Mouse (Mus musculus) small intestine, adult 2 months (tissue): Measurements from ENCODE around the gene Slc2a4.

Experiments used
- CTCF ChIP-seq: fragments of 200-500 bp; IDR thresholded peaks from 2 replicates; pipeline ENCODE4 v1.5.1; 2012; ENCODE audit warnings: low read depth, mild to moderate bottlenecking, control low read depth, inconsistent platforms, low read length, moderate library complexity, mixed read lengths; ENCODE audit not compliant: insufficient replicate concordance, insufficient read length; ENCODE audit errors: extremely low read depth
- POLR2A ChIP-seq: fragments of 200-500 bp; IDR thresholded peaks from 2 replicates; pipeline ENCODE4 v1.6.1; 2012; ENCODE audit warnings: low read depth, mild to moderate bottlenecking, control low read depth, inconsistent platforms, low read length, moderate library complexity

DNA sequence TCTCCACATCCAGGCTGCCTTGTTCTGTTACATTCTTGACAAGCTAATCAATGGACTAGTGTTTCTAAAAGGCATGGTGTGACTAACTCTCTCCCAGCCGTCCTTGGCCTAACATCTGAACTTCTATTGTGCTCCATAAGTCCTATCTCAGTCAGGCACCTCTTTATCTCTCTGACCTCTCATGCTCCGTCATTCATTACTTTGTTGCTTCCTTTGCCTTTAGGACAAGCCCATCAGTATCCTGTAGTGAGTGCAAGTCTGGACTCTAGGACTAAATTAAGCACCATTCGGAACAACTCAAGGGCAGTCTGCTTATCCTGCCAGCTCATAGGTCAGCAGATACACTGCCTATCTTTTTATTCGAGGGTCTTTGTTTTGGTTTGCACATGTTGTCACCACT lies 28.3 kb upstream of the Slc2a4 start:
- TF ChIP-seq CTCF (no peak), POLR2A (no peak)
